Mouse (Mus musculus) hindbrain, embryonic 16.5 days (tissue): ENCODE results near the gene Col4a2. TPM values are rescaled to one million over a fixed set of nuclear protein-coding genes. Genes with fewer than 3 reads are reported as not detected.
A peak's percentile ranks its signal among the peaks of the same experiment; 100 is the strongest.

Source experiments
- ATAC-seq: fragments of 200-750 bp; cut with Nextera tagmentation; 2 replicates; pipeline ENCODE4 v1.8.0; 2017; ENCODE audit warnings: moderate TSS enrichment, moderate library complexity
- H3K27ac ChIP-seq: fragments of 300-500 bp; sonication (generic); 2 replicates; pipeline ENCODE4 v1.5.1; 2014; ENCODE audit warnings: low read depth, mild to moderate bottlenecking, control low read depth, low read length, moderate library complexity
- H3K27me3 ChIP-seq: fragments of 300-500 bp; sonication (generic); replicated peaks from 2 replicates; pipeline ENCODE4 v1.6.1; 2014; ENCODE audit warnings: low read length; ENCODE audit not compliant: control insufficient read depth, insufficient read depth
- H3K36me3 ChIP-seq: fragments of 300-500 bp; sonication (generic); 2 replicates; pipeline ENCODE4 v1.6.1; 2014; ENCODE audit warnings: mild to moderate bottlenecking, low read length, moderate library complexity, mixed read lengths; ENCODE audit not compliant: control insufficient read depth, insufficient read depth
- H3K4me1 ChIP-seq: fragments of 300-500 bp; sonication (generic); 2 replicates; pipeline ENCODE4 v1.6.1; 2014; ENCODE audit warnings: low read depth, low read length; ENCODE audit not compliant: control insufficient read depth, insufficient read depth
- H3K4me2 ChIP-seq: fragments of 300-500 bp; sonication (generic); 2 replicates; pipeline ENCODE4 v1.6.1; 2014; ENCODE audit warnings: mild to moderate bottlenecking, low read length, control low read depth, moderate library complexity
- H3K4me3 ChIP-seq: fragments of 300-500 bp; sonication (generic); 2 replicates; pipeline ENCODE4 v1.5.1; 2014; ENCODE audit warnings: mild to moderate bottlenecking, low read length, control low read depth, moderate library complexity
- H3K9ac ChIP-seq: fragments of 300-500 bp; sonication (generic); 2 replicates; pipeline ENCODE4 v1.6.1; 2014; ENCODE audit warnings: low read depth, mild to moderate bottlenecking, control low read depth, low read length, moderate library complexity
- H3K9me3 ChIP-seq: fragments of 300-500 bp; sonication (generic); 2 replicates; pipeline ENCODE4 v1.6.1; 2014; ENCODE audit warnings: mild to moderate bottlenecking, low read length, moderate library complexity; ENCODE audit not compliant: control insufficient read depth
- WGBS: fragments of 180-500 bp; shearing (Covaris S2); extraction: QIAGEN DNeasy Blood & Tissue Kit; methylation state at CpG from one replicate; pipeline ENCODE4 v1.1.7; 2014; 5-methylcytosine and 5-hydroxymethylcytosine counted together
- polyA plus RNA-seq: library from polyadenylated mRNA; unstranded; fragments of >200 nt; fragmentation: Nextera tagmentation; extraction: Ambion mirVana; gene quantifications from 2 replicates; pipeline ENCODE4 v1.2.1, GENCODE M21; 2015

Gene Col4a2
- polyA plus RNA-seq, 1 experiment from 2014 or later: 28.9 TPM

- Histone ChIP-seq H3K4me2 (no peak overlapping the region), H3K9ac (no peak overlapping the region), H3K4me3 (no peak overlapping the region), H3K27ac (no peak overlapping the region), H3K4me1 (peaks cover 4% of the 10 kb centered on the region; the same call in 1 of the 2 replicates), H3K9me3 (no peaks in the 10 kb centered on the region), H3K27me3 (no peaks in the 10 kb centered on the region), H3K36me3 (no peaks in the 10 kb centered on the region)
- 54% methylated on average over 5 of the region's 5 CpGs for WGBS
- ATAC-seq: no peak
These were observed 15.3 kb downstream of the Col4a2 start for GRCm38 (mm10) chr8:11327722-11328417.

GRCm38 (mm10) chr8:11331561-11331960 lies 19.0 kb downstream of the Col4a2 start:
- 75% methylated on average over 4 of the region's 4 CpGs for WGBS
- Histone ChIP-seq H3K4me1 (peaks cover 2% of the 10 kb centered on the region; the same call in 1 of the 2 replicates), H3K4me3 (no peak overlapping the region), H3K9ac (no peak overlapping the region), H3K9me3 (no peaks in the 10 kb centered on the region), H3K4me2 (no peak overlapping the region), H3K36me3 (no peaks in the 10 kb centered on the region), H3K27ac (no peak overlapping the region), H3K27me3 (no peaks in the 10 kb centered on the region)
- ATAC-seq: no peak

DNA sequence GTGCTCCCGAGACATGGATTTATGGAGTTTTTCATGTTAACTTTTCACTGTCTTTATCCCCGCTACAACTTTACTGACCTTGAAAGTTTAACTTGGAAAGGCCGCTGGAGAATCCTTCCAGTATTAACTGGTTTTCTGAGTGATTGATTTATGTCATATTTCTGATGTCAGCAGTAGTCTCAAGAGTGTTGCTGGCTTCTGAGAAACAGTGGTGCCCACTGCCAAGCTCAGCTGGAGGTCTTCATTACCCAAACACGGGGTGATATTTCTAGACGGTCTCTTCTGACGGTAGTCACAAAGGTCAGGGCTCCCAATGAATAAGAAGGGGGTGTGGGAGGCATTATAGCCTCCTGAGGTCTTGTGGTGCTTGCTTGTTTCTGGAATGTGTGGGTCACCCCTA lies 21.1 kb downstream of the Col4a2 start:
- no peak for ATAC-seq
- whole genome bisulfite sequencing: 77% methylated on average over 6 of the region's 6 CpGs
- H3K36me3 ChIP-seq: no peaks in the 10 kb centered on the region
- no peak overlapping the region for H3K27ac ChIP-seq
- no peaks in the 10 kb centered on the region for H3K9me3 ChIP-seq
- H3K27me3 ChIP-seq: no peaks in the 10 kb centered on the region
- no peak overlapping the region for H3K9ac ChIP-seq
- H3K4me3 ChIP-seq: no peak overlapping the region
- no peak overlapping the region for H3K4me2 ChIP-seq
- H3K4me1 ChIP-seq: peaks cover 4% of the 10 kb centered on the region; the same call in 1 of the 2 replicates

GRCm38 (mm10) chr8:11334493-11334892 lies 21.9 kb downstream of the Col4a2 start:
- H3K27ac ChIP-seq: no peak overlapping the region
- H3K9me3 ChIP-seq: no peaks in the 10 kb centered on the region
- no peak for ATAC-seq
- WGBS: 92% methylated on average over 3 of the region's 3 CpGs
- no peaks in the 10 kb centered on the region for H3K27me3 ChIP-seq
- H3K36me3 ChIP-seq: no peaks in the 10 kb centered on the region
- H3K9ac ChIP-seq: no peak overlapping the region
- H3K4me3 ChIP-seq: no peak overlapping the region
- H3K4me1 ChIP-seq: peaks cover 4% of the 10 kb centered on the region; the same call in 1 of the 2 replicates
- no peak overlapping the region for H3K4me2 ChIP-seq

GRCm38 (mm10) chr8:11335238-11335637 lies 22.6 kb downstream of the Col4a2 start:
- H3K4me3 ChIP-seq: no peak overlapping the region
- no peak overlapping the region for H3K4me2 ChIP-seq
- H3K9ac ChIP-seq: no peak overlapping the region
- WGBS: 89% methylated on average over 4 of the region's 4 CpGs
- no peaks in the 10 kb centered on the region for H3K36me3 ChIP-seq
- peaks cover 4% of the 10 kb centered on the region; the same call in 1 of the 2 replicates for H3K4me1 ChIP-seq
- no peak overlapping the region for H3K27ac ChIP-seq
- no peak for ATAC-seq
- no peaks in the 10 kb centered on the region for H3K9me3 ChIP-seq
- no peaks in the 10 kb centered on the region for H3K27me3 ChIP-seq

DNA sequence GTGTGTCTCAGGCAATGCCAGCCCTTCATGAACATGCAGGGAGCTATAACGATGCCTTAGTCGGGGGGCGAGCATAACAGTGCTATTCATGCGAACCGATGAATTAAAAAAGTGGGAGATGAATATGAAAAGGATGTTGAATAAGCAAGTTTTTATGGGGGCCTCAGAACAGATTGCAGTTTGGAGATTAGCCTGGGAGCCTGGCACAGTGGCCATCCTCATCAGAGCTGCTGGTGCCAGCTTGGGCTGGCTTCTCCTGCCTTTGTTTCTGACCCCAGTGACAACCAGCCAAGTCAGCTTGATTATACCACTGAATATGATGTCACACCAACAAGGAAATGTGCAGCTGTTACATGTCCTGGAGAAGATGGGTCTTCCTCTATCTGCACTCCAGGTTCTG lies 23.7 kb downstream of the Col4a2 start:
- Histone ChIP-seq H3K36me3 (no peaks in the 10 kb centered on the region), H3K4me2 (no peak overlapping the region), H3K9me3 (no peaks in the 10 kb centered on the region), H3K27me3 (no peaks in the 10 kb centered on the region), H3K9ac (no peak overlapping the region), H3K4me3 (no peak overlapping the region), H3K4me1 (peaks cover 4% of the 10 kb centered on the region; the same call in 1 of the 2 replicates), H3K27ac (no peak overlapping the region)
- peak; percentile 46; the same call in 1 of the 2 replicates for ATAC-seq
- WGBS: 59% methylated on average over 5 of the region's 5 CpGs

DNA sequence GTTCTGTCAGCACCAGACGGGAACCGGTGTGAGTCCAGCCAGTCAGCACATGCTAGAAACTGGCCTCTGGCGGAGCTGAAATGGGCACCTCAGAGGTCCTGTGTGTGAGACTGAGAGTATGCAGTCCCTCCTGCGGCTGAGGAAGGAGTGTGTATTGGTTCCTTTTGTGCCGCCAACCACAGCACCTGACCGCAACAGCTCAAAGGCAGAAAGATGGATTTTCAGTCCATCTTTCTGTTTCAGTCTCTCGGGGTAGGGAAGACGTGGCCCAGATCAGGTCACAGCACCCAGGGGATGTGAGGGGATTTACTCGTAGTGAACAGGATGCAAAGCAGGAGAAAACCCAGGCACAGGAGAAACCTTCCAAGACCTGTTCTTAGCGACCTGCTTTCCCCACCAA lies 25.0 kb downstream of the Col4a2 start:
- WGBS: 86% methylated on average over 10 of the region's 10 CpGs
- H3K4me3 ChIP-seq: no peak overlapping the region
- peaks cover 4% of the 10 kb centered on the region; the same call in 1 of the 2 replicates for H3K4me1 ChIP-seq
- no peak overlapping the region for H3K9ac ChIP-seq
- no peaks in the 10 kb centered on the region for H3K9me3 ChIP-seq
- no peak overlapping the region for H3K4me2 ChIP-seq
- no peaks in the 10 kb centered on the region for H3K36me3 ChIP-seq
- H3K27ac ChIP-seq: no peak overlapping the region; the same call in 1 of the 2 replicates
- H3K27me3 ChIP-seq: no peaks in the 10 kb centered on the region
- no peak for ATAC-seq

DNA sequence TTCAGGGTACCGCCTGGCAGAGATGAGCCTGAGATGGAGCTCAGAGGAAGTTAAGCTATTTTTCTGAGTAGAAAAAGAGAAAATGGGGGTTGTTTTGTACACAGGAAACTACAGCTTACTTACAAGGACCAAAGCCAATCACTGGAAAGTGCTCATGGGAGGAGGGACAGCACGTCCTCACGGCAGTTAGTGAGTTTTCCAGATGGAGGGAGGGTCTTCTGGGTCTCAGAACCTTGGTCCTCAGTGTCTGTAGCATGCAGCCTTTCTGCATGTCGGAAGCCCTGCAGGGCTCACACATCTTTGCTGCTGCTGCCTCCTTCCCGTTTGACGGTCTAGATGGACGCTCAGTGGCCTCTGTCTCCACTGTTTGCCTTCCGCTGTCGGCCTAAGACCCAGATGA lies 25.9 kb downstream of the Col4a2 start:
- H3K27me3 ChIP-seq: no peaks in the 10 kb centered on the region
- no peak overlapping the region for H3K4me2 ChIP-seq
- 74% methylated on average over 9 of the region's 9 CpGs for WGBS
- no peak for ATAC-seq
- H3K4me1 ChIP-seq: peaks cover 4% of the 10 kb centered on the region; the same call in 1 of the 2 replicates
- H3K9me3 ChIP-seq: no peaks in the 10 kb centered on the region
- no peaks in the 10 kb centered on the region for H3K36me3 ChIP-seq
- H3K9ac ChIP-seq: no peak overlapping the region
- H3K27ac ChIP-seq: no peak overlapping the region
- H3K4me3 ChIP-seq: no peak overlapping the region

DNA sequence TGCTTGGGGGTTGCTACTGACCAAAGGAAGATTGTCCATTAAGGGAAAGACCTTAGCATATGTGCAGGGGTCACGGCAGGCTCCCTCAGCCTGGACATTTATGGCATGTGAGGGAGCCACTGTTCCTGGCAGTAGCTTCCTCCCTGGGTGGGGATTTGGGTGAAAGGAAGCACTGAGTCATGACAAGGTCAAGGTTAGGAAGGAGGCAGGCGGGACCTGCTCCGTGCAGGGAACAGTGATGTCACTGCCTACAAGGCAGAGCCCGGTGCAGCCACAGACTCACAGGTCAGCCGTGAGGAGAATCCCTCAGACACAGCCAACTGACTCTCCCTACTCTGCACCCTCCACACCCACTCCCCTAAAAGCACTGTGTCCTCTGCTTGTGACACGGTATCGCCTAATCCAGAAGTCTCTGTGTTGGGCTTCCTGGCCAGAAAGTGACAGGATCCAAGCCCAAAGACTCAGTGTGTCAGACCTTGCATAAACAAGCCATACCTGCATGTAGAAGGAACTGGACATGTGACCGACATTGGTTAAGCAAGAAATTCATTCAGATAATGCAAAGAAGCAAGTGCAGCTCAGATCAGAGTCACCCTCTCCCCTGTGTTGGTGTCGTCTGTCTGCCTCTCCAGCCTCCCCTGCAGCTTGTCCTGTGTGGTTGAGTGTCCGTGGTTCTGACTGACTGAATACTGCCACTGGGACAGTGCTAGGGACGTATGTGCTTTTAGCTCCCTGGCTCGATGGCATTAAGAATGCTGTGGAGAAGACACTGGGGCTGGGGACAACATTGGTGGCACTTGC lies 27.9 kb downstream of the Col4a2 start:
- no peaks in the 10 kb centered on the region for H3K36me3 ChIP-seq
- H3K4me3 ChIP-seq: no peak overlapping the region
- no peaks in the 10 kb centered on the region for H3K27me3 ChIP-seq
- H3K9me3 ChIP-seq: no peaks in the 10 kb centered on the region
- peak; percentile 61; the same call in 1 of the 2 replicates for ATAC-seq
- peaks cover 4% of the 10 kb centered on the region; the same call in 1 of the 2 replicates for H3K4me1 ChIP-seq
- WGBS: 73% methylated on average over 12 of the region's 12 CpGs
- no peak overlapping the region for H3K27ac ChIP-seq
- H3K9ac ChIP-seq: no peak overlapping the region
- H3K4me2 ChIP-seq: no peak overlapping the region
